Mouse (Mus musculus) hematopoietic stem cell, adult 5-6 weeks (primary cell): Measurements from ENCODE around the gene Ticam1. TPM values are rescaled to one million over a fixed set of nuclear protein-coding genes. Genes with fewer than 3 reads are reported as not detected.

ENCODE experiments used
- ATAC-seq, 2 experiments: fragments of 125-278 bp in 1 of 2; replicated peaks in 1 of 2; 2 replicates each; pipeline ENCODE4 v1.8.0; 2016 to 2017; ENCODE audit warnings: inconsistent platforms in 2 of 2, mild to moderate bottlenecking in 2 of 2, moderate number of reproducible peaks in 2 of 2, low read depth in 1 of 2, moderate TSS enrichment in 1 of 2; ENCODE audit not compliant: low FRiP score in 2 of 2, poor library complexity in 2 of 2, severe bottlenecking in 2 of 2, insufficient read depth in 1 of 2, low TSS enrichment in 1 of 2
- total RNA-seq: library from RNA; stranded (forward); fragments of 172-1452, 232-1000 nt; gene quantifications from 2 replicates; pipeline ENCODE4 v1.2.3, GENCODE M21; 2017

Gene Ticam1
- 3.5 and 6.1 TPM in 2 replicates for total RNA-seq

DNA sequence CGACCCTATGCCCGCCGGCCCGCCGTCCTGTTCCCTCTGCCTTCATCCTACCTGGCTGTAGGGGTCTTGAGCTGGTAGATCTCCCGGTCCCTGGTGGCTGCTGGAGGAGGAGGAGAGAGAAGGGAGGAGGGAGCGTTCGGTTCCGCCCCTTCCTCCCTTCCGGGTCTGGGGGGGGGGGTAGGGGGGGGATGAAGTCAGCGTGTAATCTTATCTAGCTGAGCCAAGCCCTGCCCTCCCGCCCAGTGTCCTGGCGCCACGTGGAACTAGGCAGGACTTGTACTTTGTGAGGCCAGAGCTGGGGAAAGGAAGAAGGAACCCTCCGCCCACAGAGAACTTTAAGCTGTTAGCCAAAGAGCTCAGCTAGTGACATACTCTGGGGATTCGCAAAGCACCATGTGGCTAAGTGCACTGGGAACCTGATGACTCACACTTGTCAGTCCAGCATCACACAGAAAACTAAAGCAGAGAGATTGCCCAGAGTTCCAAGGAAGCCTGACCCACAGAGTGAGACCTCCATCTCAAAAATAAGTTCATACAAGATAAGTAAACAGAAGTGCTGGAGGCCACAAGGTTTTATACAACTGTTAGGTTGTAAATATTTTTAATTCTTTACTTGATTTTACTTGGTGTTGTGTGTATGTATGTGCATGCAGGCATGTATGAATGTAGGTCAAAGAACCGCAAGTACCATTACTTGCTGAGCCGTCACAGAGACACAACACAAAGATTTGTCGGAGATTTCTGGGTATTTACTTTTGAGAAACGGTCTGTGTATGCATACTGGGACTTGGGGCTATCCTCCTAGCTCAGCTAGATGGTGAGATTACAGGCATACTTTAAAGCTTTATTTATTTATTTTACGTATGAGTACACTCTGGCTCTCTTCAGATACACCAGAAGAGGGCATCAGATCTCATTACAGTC is at the start of gene Ticam1:
Gene Ticam1, minus strand, starts transcription at position 144 of the 924 bp plus-strand sequence.
- peak; percentile 88 to 91 for ATAC-seq

DNA sequence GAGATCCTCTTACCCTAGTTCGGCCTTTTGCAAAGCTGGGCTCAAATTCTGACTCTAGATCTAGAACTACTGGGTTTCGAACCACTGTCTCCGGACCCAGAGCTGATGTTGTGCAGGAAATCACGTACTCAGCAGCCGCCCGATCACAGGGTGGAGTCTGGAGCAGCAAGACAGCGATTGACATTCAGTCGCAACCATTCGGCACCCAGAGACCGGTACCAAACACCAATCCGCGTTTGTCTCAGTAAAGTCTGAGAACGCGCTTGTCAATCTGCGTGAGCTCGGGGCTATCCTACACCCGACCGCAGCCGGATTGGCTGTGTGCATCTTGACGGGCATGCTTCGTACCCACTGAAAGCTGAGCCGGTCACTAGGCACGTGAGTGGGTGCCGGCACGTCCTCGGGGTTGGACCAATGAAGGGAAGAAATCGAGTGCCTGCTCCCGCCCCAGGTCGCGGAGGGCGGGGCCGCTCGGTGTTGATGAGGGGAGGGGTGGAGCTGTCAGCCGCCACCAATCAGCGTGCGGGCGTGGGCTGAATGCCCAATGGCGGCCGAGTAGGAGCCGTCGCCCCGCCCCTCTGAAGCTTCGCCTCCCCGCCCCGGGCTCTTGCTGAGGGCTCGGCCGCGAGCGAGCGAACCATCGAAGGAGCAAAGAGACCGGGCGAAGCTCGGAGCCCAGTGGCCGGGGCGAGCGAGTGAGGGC is 49.0 kb upstream of the Ticam1 start, which contains the start of gene Kdm4b:
Gene Kdm4b, plus strand, starts transcription at position 613 of the 703 bp plus-strand sequence.
- peak; percentile 98 to 99 for ATAC-seq

DNA sequence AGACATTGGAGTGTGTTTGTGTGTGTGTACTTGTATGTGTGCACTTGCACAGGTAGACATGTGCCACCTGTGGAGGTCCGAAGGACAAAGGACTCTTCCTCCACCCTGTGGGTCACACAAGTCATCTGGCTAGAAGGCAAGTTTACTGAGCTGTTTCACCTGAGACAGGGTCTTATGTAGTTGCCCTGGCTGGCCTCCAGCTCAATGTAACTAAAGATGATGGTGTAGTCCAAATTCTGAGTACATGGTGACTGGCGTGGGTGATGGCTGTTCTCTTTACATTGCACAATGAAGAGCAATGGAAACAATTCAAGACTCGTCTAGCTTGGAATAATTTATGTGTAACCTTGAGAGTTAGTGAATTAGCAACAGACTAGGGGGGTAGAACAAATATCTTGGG is 47.8 kb upstream of the Ticam1 start:
- ATAC-seq, result no peak

DNA sequence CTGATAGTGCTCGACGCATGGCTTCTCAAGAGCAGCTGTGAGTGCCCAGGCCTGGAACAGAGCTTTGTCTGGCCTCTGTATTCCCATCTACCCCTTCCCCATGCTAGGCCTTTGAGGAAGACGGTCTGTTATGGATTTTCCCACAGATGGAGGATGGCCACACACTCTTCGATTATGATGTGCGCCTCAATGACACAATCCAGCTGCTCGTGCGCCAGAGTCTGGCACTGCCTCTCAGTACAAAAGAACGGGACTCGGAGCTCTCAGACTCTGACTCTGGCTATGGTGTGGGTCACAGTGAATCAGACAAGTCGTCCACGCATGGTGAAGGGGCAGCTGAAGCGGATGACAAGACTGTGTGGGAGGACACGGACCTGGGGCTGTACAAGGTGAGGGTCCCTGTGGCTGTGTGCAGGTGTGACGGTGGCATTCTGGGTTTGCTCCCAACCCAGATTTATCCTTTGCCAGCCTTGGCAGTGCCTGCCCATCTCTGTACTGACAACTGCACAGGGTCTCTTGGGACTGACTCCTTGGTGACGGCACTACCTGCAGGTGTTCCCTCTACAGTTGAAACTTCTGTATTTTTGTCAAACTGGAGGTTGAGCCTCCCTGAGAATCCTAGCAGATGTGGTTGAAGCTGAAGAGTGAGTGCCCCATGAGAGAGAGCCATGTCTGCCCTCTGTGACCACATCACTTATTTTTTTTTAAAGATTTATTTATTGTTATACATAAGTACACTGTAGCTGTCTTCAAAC is 32.8 kb upstream of the Ticam1 start:
- ATAC-seq, result no peak

DNA sequence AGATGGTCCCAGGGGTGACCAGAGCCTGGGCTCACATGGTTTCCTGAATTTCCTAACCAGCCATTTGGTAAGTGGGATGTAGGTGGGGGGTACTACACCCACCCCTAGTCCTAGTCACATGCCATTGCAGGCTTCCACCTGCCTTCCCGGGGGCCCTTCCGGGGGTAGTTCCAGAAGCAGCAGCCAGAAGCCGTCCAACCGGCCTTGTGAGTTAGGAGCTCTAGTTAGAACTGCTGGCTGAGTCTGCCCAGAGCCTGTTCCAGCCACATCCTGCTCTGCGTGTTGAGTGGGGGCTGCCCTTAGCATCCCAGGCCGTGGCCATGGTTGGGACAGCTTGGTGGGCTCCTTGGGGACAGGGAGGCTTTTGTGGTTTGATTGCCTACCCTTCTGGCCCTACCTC is 31.5 kb upstream of the Ticam1 start:
- ATAC-seq, result no peak

DNA sequence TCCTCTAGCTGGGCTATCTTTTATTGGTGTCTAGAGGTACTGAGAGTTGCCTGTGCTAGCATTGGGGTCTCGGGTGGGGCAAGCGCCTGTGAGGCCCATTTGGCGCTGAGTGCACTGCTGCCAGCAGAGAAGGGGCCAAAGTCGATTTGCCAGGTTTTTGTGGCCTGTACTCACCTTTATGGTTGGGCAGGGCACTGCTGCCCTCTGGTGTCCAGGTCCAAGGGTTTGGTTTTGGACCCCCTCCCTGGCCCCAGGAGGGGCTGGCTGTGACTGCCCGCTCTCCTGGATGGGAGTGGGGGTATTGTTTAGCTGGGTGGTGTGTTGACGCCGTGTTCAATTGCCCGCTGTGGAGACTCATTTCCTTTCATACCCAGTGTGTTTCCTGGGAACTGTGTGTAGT is 29.2 kb upstream of the Ticam1 start:
- no peak for ATAC-seq

DNA sequence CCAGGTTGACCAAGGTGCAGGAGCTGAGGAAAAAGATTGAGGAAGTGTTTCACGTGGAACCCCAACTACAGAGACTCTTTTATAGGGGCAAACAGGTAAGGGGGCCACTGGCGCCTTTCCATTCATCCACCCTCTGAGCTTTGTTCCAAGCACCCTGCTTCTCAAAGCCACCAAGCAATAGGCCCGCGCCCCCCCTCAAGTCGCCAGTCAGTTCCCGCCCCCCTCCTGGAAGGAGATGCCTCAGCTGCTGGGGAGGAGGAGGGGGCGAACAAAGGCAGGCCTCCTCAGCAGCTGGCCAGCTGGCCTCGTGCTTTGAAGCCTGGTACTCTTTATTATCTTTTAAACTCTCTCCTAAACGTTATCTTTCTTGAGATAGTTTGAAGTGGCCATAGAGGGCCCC is 28.6 kb upstream of the Ticam1 start:
- ATAC-seq, result no peak

DNA sequence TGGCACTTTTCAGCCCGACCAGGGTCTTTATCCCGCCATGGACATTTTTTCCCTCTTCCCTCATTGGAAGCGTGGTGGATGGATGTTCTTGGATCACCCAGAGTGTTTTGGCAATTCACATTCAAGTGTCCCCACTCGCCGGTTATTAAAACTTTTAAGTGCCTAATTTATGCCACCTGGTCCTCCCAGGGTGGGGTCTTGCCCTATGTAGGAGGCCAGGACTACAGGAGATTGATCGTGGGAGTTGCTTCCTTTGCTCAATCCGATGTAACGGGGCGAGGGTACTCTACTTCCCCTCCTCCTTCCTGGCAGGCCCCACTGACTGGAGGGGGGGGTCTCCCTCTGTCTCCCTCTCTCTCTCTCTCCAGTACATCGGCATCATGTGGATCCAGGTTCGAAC is 28.1 kb upstream of the Ticam1 start:
- ATAC-seq, result no peak

DNA sequence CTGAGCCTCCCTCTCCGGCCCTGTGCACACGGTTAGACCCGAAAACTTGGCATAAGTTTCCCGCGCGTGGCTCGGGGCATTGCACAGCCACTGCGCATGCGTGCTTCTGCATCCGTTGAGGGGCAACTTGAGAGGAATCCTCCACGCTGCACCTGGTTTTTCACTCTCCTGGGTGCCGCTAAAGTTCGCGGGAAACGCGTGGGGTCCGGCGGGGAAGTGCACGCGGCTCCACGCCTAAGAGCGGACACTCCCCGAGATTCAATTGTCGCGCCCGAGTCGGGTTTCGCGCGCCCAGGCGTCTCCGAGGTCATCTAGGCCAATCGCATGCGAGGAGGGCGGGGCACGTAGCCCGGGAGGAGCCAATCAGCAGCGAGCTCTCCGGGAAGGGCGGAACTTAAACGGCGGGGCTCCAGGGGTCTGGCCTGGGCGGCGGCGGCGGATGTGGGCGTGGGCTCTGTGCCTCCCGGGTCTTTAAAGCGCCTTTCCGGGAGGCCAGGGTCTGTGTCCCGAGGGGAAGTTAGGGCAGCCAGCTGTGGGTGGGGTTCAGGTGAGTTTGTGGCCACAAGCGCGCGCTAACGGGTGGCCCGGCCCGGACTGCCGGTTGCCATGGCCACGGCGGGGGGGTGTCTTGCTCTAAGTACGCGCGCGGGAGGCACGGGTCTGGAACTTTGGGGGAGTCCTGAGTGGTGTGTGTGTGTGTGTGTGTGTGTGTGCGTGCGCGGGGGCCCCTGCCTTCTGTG is 27.4 kb upstream of the Ticam1 start:
- ATAC-seq, result peak; percentile 89 to 93

DNA sequence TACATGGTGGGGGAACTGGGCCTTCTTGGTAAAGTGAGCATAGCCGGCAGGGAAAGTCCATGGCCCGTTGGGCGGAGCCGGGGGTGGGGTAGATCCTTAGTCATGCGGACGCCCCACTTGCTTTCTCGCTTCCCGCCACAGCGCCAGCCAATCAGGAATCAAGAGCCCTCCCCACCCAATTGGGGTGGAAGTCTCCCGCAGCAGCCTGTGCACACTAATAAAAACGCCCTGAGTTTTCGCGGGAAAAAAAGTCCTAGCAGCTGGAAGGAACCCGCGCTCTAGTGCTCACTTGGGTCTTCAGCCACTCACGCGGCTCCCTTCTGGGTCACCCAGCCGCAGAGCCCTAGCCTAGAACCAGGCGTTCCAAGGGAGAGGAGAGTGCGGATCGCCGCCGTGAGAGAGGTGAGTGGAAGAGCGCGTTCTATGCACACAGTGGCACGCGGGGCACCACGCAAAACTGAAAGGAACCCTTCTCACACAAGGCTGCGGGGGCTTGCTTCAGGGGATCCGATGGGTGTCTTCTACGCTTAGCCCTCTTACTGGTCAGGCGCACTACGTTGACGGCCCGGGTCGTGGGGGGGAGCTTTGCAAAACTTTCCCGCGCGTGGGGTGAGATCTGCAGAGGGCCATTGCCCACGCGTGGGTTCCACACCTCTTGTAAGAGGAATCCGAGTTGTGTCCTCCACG is 26.7 kb upstream of the Ticam1 start, which contains the start of gene Uhrf1:
Gene Uhrf1, plus strand, starts transcription at position 162 of the 687 bp plus-strand sequence.
- ATAC-seq, result peak; percentile 63 to 78

DNA sequence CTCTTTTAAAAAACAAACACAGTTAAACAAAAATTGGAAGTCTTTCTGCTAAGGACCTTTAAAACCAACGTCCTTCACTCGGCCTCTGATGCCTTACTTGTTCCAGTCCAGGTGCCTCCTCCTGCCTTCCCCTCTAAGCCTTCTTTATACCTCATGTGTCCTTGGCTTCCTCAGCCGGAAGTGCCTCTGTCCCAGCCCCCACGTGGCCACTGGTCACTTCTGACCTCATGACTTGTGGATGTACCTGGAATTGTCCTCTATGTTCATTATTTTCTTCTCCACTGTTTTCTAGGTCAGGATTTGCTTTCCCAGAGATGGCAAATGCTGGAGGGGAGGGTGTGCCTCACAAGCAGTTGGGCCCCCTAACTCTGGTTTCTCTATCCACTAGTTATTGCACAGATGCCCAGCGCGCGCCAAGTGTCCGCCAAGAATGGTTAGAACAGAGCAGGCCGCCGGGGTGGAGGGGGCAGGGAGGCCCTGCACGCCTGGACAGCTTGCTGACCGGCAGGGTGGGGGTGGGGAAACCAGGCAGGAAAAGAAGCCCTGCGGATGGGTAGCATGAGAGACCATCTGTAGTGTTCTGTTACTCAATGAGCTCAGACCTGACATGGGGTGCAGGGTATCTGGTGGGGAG is 25.9 kb upstream of the Ticam1 start:
- ATAC-seq, result no peak

DNA sequence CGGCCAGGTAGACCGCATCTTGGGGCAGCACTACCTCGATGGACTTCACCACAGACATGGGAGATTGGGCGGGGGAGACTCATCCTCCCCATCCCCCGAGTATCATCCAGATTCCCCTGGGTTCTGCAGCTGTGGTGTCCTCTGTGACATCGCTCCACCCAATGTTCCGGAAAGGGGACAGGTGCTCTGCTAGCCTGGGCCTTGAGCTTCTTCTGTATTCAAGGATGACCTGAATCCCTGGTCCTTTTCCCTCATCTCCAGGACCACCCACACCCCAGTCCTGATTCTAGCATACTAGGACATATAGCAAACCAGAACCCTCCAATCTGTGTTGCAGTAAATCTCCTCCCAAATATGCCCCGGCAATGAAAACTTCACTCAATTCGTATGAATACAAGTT is 23.6 kb upstream of the Ticam1 start, which contains the start of gene Arrdc5:
Gene Arrdc5, minus strand, starts transcription at position 101 of the 400 bp plus-strand sequence.
- ATAC-seq, result no peak

DNA sequence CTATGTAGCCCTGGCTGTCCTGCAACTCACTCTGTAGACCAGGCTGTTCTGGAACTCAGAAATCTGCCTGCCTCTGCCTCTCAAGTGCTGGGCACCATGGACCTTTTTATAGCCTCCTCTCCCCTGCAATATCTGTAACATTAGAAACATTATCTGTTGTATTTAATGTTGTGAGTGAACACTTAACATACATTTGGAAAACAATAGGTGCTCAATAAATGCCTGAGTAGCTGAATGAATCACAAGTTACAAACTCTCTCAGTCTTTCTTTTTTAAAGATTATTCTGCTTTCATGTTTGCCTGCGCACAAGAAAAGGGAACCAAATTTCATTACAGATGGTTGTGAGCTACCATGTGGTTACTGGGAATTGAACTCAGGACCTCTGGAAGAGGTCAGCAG is 21.7 kb upstream of the Ticam1 start:
- ATAC-seq, result no peak

DNA sequence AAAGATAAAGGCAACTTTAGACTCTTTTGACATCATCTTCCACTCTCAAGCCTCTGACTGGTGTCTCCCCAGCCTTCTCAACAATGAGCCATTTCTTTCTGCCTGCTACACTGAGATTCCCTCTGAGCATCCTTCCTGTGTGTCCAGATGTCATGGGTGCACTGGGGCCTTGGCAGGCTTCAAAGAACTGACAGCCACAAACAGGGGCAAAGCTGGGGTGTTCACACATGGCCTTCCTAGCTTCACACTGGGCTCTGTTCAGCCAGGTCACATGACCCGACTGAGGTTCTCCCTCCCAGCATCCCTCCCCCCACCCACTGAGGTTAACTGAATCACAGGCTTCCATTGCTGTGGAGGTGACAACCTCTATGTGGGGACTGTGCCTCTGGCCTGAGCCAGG is 19.6 kb upstream of the Ticam1 start:
- no peak for ATAC-seq

DNA sequence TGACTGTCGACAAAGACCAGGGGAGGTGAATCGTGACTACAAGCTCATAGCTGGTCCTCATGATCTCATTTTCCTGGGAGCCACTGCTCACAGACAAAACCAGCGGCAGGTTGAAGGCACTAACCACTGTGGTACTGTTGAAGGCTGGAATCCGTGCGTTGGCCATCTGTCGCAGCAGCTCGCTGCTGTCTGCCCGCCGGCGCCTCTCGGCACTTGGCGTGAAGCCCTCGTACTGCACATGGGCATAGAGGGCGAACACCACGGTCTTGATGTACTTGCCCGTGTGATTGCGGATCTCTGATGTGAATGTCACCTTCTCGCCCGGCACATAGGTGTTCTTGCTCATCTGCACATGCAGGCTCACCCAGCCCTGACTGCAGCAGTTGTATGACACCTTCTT is 17.7 kb upstream of the Ticam1 start:
- no peak for ATAC-seq

DNA sequence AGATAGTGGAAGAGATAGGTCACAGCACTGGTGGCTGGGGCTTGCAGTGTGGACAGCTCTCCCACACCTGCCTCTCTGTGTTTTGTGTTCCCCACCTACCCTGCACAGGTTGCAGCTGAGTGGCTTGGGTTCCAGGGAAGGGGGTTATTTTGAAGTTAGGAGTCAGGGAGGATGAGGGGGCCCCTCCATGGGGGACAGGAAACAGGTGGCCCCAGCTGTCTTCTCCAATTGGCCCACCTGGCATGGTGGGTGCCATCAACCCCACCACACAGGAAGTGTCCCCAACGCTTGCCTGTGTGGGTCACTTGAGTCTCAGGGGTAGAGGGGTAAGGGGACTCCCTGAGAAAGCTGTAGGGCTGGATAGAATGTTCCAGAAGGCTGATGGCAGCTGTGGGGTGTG is 16.7 kb upstream of the Ticam1 start:
- no peak for ATAC-seq
